Mouse (Mus musculus) embryonic facial prominence, embryonic 13.5 days (tissue): ENCODE measurements around the gene Pga5. TPM values are rescaled to one million over a fixed set of nuclear protein-coding genes. Genes with fewer than 3 reads are reported as not detected.
A peak's percentile ranks its signal among the peaks of the same experiment; 100 is the strongest.

Experiments used
- ATAC-seq: fragments of 200-750 bp; cut with Nextera tagmentation; 2 replicates; pipeline ENCODE4 v1.8.0; 2017; ENCODE audit warnings: low read depth; ENCODE audit not compliant: insufficient number of reproducible peaks, insufficient read depth, low FRiP score, low TSS enrichment
- H3K27ac ChIP-seq: fragments of 300-500 bp; sonication (generic); 2 replicates; pipeline ENCODE4 v1.5.1; 2015; ENCODE audit warnings: moderate library complexity, mild to moderate bottlenecking, inconsistent platforms
- H3K27me3 ChIP-seq: fragments of 300-500 bp; sonication (generic); 2 replicates; pipeline ENCODE4 v1.6.1; 2015; ENCODE audit warnings: mild to moderate bottlenecking, inconsistent platforms
- H3K36me3 ChIP-seq: fragments of 300-500 bp; sonication (generic); 2 replicates; pipeline ENCODE4 v1.6.1; 2015; ENCODE audit warnings: mild to moderate bottlenecking, inconsistent platforms
- H3K4me1 ChIP-seq: fragments of 300-500 bp; sonication (generic); 2 replicates; pipeline ENCODE4 v1.6.1; 2015; ENCODE audit warnings: inconsistent platforms
- H3K4me2 ChIP-seq: fragments of 300-500 bp; sonication (generic); 2 replicates; pipeline ENCODE4 v1.6.1; 2015; ENCODE audit warnings: moderate library complexity, mild to moderate bottlenecking, inconsistent platforms
- H3K4me3 ChIP-seq: fragments of 300-500 bp; sonication (generic); 2 replicates; pipeline ENCODE4 v1.5.1; 2015; ENCODE audit warnings: mild to moderate bottlenecking, inconsistent platforms
- H3K9ac ChIP-seq: fragments of 300-500 bp; sonication (generic); 2 replicates; pipeline ENCODE4 v1.6.1; 2015; ENCODE audit warnings: mild to moderate bottlenecking, inconsistent platforms
- H3K9me3 ChIP-seq: fragments of 300-500 bp; sonication (generic); 2 replicates; pipeline ENCODE4 v1.6.1; 2016; ENCODE audit warnings: inconsistent platforms
- WGBS: fragments of 180-500 bp; shearing (Covaris S2); methylation state at CpG from one replicate; pipeline ENCODE4 v1.1.7; 2015; ENCODE audit warnings: mixed read lengths; 5-methylcytosine and 5-hydroxymethylcytosine counted together
- polyA plus RNA-seq: library from polyadenylated mRNA; unstranded; fragments of >200 nt; fragmentation: Nextera tagmentation; extraction: Ambion mirVana; gene quantifications from 2 replicates; pipeline ENCODE4 v1.2.1, GENCODE M21; 2015

Gene Pga5
- polyA plus RNA-seq, 1 experiment from 2014 or later, result not detected

GRCm38 (mm10) chr19:10665093-10665492, 12.8 kb downstream of the Pga5 start:
- no peak overlapping the region for H3K4me3 ChIP-seq
- H3K27me3 ChIP-seq, result no peaks in the 10 kb centered on the region
- no peak for ATAC-seq
- no peak overlapping the region for H3K9ac ChIP-seq
- H3K36me3 ChIP-seq, result no peaks in the 10 kb centered on the region
- no peaks in the 10 kb centered on the region for H3K9me3 ChIP-seq
- WGBS, result 64% methylated on average over 3 of the region's 3 CpGs
- H3K27ac ChIP-seq, result no peak overlapping the region
- no peaks in the 10 kb centered on the region for H3K4me1 ChIP-seq
- H3K4me2 ChIP-seq, result no peak overlapping the region

DNA sequence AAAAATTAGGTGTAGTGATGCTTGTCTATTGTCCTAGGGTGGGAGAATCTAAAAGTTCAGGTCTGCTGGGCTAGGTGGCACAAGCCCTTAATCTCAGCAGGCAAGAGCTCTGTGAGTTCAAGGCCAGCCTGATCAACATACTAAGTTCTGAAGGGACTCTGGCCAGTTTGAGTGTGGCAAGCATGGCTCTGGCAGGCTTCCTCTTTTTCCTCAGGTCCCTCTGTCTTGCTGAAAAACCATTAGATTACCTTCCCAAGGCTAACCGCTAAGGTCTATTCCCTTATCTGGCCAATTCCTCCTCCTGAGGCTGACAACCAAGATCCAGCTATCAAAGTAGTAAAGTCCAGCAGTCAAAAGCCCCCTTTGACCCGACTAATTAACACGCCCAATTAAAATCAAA, 15.2 kb downstream of the Pga5 start:
- no peak overlapping the region for H3K9ac ChIP-seq
- 59% methylated on average over 3 of the region's 3 CpGs for WGBS
- H3K9me3 ChIP-seq, result no peaks in the 10 kb centered on the region
- no peak overlapping the region for H3K4me3 ChIP-seq
- no peaks in the 10 kb centered on the region for H3K27me3 ChIP-seq
- no peak overlapping the region for H3K27ac ChIP-seq
- H3K4me2 ChIP-seq, result no peak overlapping the region
- H3K4me1 ChIP-seq, result no peaks in the 10 kb centered on the region
- no peak for ATAC-seq
- H3K36me3 ChIP-seq, result no peaks in the 10 kb centered on the region

GRCm38 (mm10) chr19:10661919-10662318, 16.0 kb downstream of the Pga5 start:
- H3K27me3 ChIP-seq, result no peaks in the 10 kb centered on the region
- H3K27ac ChIP-seq, result no peak overlapping the region
- H3K9me3 ChIP-seq, result no peaks in the 10 kb centered on the region
- no peaks in the 10 kb centered on the region for H3K36me3 ChIP-seq
- H3K9ac ChIP-seq, result no peak overlapping the region
- no peak for ATAC-seq
- H3K4me1 ChIP-seq, result no peaks in the 10 kb centered on the region
- H3K4me3 ChIP-seq, result no peak overlapping the region
- 82% methylated on average over 2 of the region's 2 CpGs for WGBS
- no peak overlapping the region for H3K4me2 ChIP-seq

DNA sequence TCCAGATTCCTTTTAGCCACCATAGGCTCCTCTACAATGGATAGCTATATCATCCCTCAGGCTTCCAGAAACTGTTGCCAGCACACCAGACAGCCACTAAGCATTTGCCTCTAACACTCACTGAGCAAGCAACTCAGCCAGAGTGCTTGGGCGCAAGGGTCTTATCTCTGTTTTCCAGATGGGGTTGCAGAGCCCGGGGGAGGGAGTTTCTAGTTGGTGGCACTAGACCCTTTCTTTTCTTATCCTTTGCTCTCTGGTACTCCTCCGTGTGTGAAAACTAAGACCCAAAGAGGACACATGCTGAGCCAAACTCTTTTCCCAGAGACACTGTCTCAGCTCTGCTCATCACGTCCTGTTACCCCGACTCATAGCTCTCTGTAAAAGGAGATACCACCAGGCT, 16.5 kb downstream of the Pga5 start:
- no peak overlapping the region for H3K4me2 ChIP-seq
- no peak overlapping the region for H3K4me3 ChIP-seq
- WGBS, result 80% methylated on average over 5 of the region's 5 CpGs
- H3K27me3 ChIP-seq, result no peaks in the 10 kb centered on the region
- peaks cover 2% of the 10 kb centered on the region; the same call in 1 of the 2 replicates for H3K4me1 ChIP-seq
- no peak for ATAC-seq
- H3K36me3 ChIP-seq, result no peaks in the 10 kb centered on the region
- no peaks in the 10 kb centered on the region for H3K9me3 ChIP-seq
- H3K9ac ChIP-seq, result no peak overlapping the region
- H3K27ac ChIP-seq, result no peak overlapping the region

- Histone ChIP-seq H3K36me3 (no peaks in the 10 kb centered on the region), H3K4me2 (no peak overlapping the region), H3K9ac (no peak overlapping the region), H3K4me3 (no peak overlapping the region), H3K27ac (no peak overlapping the region), H3K27me3 (no peaks in the 10 kb centered on the region), H3K9me3 (no peaks in the 10 kb centered on the region), H3K4me1 (peaks cover 10% of the 10 kb centered on the region; the same call in 1 of the 2 replicates)
- ATAC-seq, result no peak
- 71% methylated on average over 2 of the region's 2 CpGs for WGBS
Observed at GRCm38 (mm10) chr19:10658406-10658805, 19.5 kb downstream of the Pga5 start.

- Histone ChIP-seq H3K4me1 (peaks cover 10% of the 10 kb centered on the region; the same call in 1 of the 2 replicates), H3K27me3 (no peaks in the 10 kb centered on the region), H3K4me2 (no peak overlapping the region), H3K4me3 (no peak overlapping the region), H3K9ac (no peak overlapping the region), H3K27ac (no peak overlapping the region), H3K9me3 (no peaks in the 10 kb centered on the region), H3K36me3 (no peaks in the 10 kb centered on the region)
- ATAC-seq, result no peak
- 85% methylated on average over 5 of the region's 5 CpGs for WGBS
Observed at GRCm38 (mm10) chr19:10657742-10658141, 20.1 kb downstream of the Pga5 start.

- WGBS, result 46% methylated on average over 3 of the region's 3 CpGs
- Histone ChIP-seq H3K9ac (no peak overlapping the region), H3K27me3 (no peaks in the 10 kb centered on the region), H3K4me2 (no peak overlapping the region), H3K36me3 (no peaks in the 10 kb centered on the region), H3K9me3 (no peaks in the 10 kb centered on the region), H3K4me3 (no peak overlapping the region), H3K27ac (no peak overlapping the region), H3K4me1 (peaks cover 10% of the 10 kb centered on the region; the same call in 1 of the 2 replicates)
- ATAC-seq, result no peak
Observed at GRCm38 (mm10) chr19:10656058-10656457, 21.8 kb downstream of the Pga5 start.

- no peak overlapping the region for H3K27ac ChIP-seq
- WGBS, result 79% methylated on average over 8 of the region's 8 CpGs
- H3K9me3 ChIP-seq, result no peaks in the 10 kb centered on the region
- no peak overlapping the region for H3K4me3 ChIP-seq
- H3K4me1 ChIP-seq, result no peaks in the 10 kb centered on the region
- H3K27me3 ChIP-seq, result no peaks in the 10 kb centered on the region
- no peak for ATAC-seq
- no peak overlapping the region for H3K4me2 ChIP-seq
- H3K9ac ChIP-seq, result no peak overlapping the region
- H3K36me3 ChIP-seq, result no peaks in the 10 kb centered on the region
Observed at GRCm38 (mm10) chr19:10648156-10648555, 29.7 kb downstream of the Pga5 start.

- no peaks in the 10 kb centered on the region for H3K36me3 ChIP-seq
- H3K4me2 ChIP-seq, result no peak overlapping the region
Observed at GRCm38 (mm10) chr19:10645616-10646015, 32.3 kb downstream of the Pga5 start.

DNA sequence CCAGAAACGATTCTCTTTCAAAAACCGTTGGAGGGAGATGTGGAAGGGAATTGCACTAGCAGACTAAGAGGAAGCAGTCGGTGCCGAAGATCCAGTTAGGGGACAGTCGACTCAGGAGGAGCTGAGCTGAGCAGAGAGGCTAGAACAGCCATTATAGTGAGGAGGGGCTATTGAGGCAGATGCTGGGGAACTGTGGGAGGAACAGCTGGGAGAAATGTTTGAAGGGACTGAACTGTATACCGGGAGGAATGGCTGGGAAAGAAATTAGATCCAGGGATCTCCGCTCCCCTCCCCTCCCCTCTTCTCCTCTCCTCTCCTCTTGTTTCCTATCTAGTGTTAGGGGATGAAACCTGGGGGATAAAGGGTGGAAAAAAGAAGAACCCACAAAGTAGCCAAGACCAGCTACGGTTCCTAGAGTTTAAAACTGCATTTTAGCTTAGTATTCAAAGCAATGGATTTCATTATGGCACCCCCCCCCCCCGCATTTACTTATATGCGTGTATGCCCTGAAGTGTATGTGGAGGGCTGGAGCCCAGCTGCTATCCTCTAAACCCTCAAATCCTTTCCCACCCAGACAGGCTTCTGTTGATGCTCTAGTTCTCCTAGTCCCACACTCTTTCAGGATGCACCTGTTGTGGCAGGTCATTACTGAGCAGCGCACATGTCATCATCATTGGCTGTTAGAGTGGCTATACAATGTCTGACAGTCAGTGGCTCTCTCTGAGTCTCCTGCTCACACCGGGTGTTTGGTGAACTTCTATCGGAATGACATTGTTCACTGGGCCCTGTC, 37.1 kb downstream of the Pga5 start:
- H3K27me3 ChIP-seq, result no peaks in the 10 kb centered on the region
- H3K4me2 ChIP-seq, result peak overlapping the region; percentile 47
- H3K4me1 ChIP-seq, result peaks cover 11% of the 10 kb centered on the region
- H3K9me3 ChIP-seq, result no peaks in the 10 kb centered on the region
- H3K27ac ChIP-seq, result peak overlapping the region; percentile 48; the same call in 1 of the 2 replicates
- WGBS, result 37% methylated on average over 13 of the region's 13 CpGs
- H3K36me3 ChIP-seq, result no peaks in the 10 kb centered on the region
- no peak for ATAC-seq
- H3K9ac ChIP-seq, result peak overlapping the region; percentile 52
- peak overlapping the region; percentile 9; the same call in 1 of the 2 replicates for H3K4me3 ChIP-seq

More at GRCm38 (mm10) chr19:10645616-10646015, 32.3 kb downstream of the Pga5 start:
- Histone ChIP-seq H3K4me1 (peaks cover 5% of the 10 kb centered on the region), H3K27me3 (no peaks in the 10 kb centered on the region), H3K27ac (no peak overlapping the region), H3K9me3 (no peaks in the 10 kb centered on the region), H3K9ac (no peak overlapping the region), H3K4me3 (no peak overlapping the region)
- no peak for ATAC-seq
- 81% methylated on average over 2 of the region's 2 CpGs for WGBS

- Histone ChIP-seq H3K36me3 (no peaks in the 10 kb centered on the region), H3K4me1 (peaks cover 14% of the 10 kb centered on the region), H3K4me2 (peak overlapping the region; percentile 47), H3K9ac (peak overlapping the region; percentile 52), H3K27me3 (no peaks in the 10 kb centered on the region), H3K27ac (peak overlapping the region; percentile 48; the same call in 1 of the 2 replicates), H3K9me3 (no peaks in the 10 kb centered on the region), H3K4me3 (no peak overlapping the region)
- ATAC-seq, result no peak
- WGBS, result 8% methylated on average over 5 of the region's 5 CpGs
Observed at GRCm38 (mm10) chr19:10640080-10640479, 37.8 kb downstream of the Pga5 start.

DNA sequence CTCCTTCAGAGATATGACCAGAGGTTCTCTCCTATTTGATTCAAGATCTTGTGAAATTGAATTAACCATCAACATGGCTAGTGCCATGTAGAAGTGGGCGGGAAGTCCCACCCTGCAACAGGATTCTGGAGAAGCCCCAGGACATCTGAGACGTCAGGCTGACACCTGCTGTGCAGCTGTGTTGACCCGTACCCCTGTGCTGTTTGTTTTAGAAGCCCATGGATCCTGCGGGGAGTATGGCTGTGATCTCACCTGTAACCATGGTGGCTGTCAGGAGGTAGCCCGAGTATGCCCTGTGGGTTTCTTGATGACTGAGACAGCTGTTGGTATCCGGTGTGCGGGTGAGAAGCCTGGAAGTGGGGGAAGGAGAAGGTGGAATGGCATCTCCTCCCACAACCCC, 40.0 kb downstream of the Pga5 start:
- H3K27ac ChIP-seq, result no peak overlapping the region
- no peak overlapping the region for H3K9ac ChIP-seq
- no peaks in the 10 kb centered on the region for H3K9me3 ChIP-seq
- no peak overlapping the region for H3K4me2 ChIP-seq
- H3K27me3 ChIP-seq, result no peaks in the 10 kb centered on the region
- 61% methylated on average over 7 of the region's 7 CpGs for WGBS
- H3K4me1 ChIP-seq, result peaks cover 28% of the 10 kb centered on the region
- ATAC-seq, result no peak
- no peaks in the 10 kb centered on the region for H3K36me3 ChIP-seq
- no peak overlapping the region for H3K4me3 ChIP-seq
